Mouse (Mus musculus) myocyte (in vitro differentiated cells): Measurements from ENCODE around the gene Yae1d1.

Experiments
- CEBPB ChIP-seq: IDR thresholded peaks from 2 replicates; pipeline ENCODE4 v1.6.1; 2011; ENCODE audit warnings: mild to moderate bottlenecking, moderate library complexity; ENCODE audit not compliant: poor library complexity, insufficient read depth, severe bottlenecking
- E2F4 ChIP-seq: IDR thresholded peaks from one replicate; pipeline ENCODE4 v1.6.1; 2011; ENCODE audit warnings: mild to moderate bottlenecking, control low read depth, moderate library complexity; ENCODE audit not compliant: insufficient read depth
- MAX ChIP-seq: IDR thresholded peaks from one replicate; pipeline ENCODE4 v1.6.1; 2011; ENCODE audit warnings: low read depth, mild to moderate bottlenecking, control low read depth
- MYOD1 ChIP-seq, 3 experiments: IDR thresholded peaks; one replicate each; pipeline ENCODE4 v1.6.1; 2011; ENCODE audit warnings: control low read depth in 2 of 3, low read depth in 2 of 3, mild to moderate bottlenecking in 2 of 3, moderate library complexity in 1 of 3; ENCODE audit not compliant: insufficient read length in 2 of 3, control insufficient read depth in 1 of 3
- POLR2A ChIP-seq: IDR thresholded peaks from one replicate; pipeline ENCODE4 v1.6.1; 2011; ENCODE audit warnings: low read depth, mild to moderate bottlenecking, control low read depth, moderate library complexity; ENCODE audit not compliant: insufficient read length
- REST ChIP-seq: IDR thresholded peaks from one replicate; pipeline ENCODE4 v1.6.1; 2011; ENCODE audit warnings: mild to moderate bottlenecking, control low read depth, moderate library complexity; ENCODE audit not compliant: insufficient read depth, insufficient read length
- TCF12 ChIP-seq: IDR thresholded peaks from one replicate; pipeline ENCODE4 v1.6.1; 2011; ENCODE audit warnings: mild to moderate bottlenecking, control low read depth; ENCODE audit not compliant: poor library complexity, insufficient read depth, severe bottlenecking
- TCF3 ChIP-seq: IDR thresholded peaks from one replicate; pipeline ENCODE4 v1.6.1; 2011; ENCODE audit warnings: low read depth, control low read depth; ENCODE audit not compliant: insufficient read length
- USF1 ChIP-seq: IDR thresholded peaks from one replicate; pipeline ENCODE4 v1.6.1; 2011; ENCODE audit warnings: low read depth, mild to moderate bottlenecking, control low read depth, moderate library complexity

GRCm38 (mm10) chr13:17954282-17954681, 38.9 kb downstream of the Yae1d1 start:
- TF ChIP-seq TCF12 = no peak
- TF ChIP-seq CEBPB = no peak
- no peak for TF ChIP-seq POLR2A
- TF ChIP-seq MAX = no peak
- TF ChIP-seq REST = no peak
- no peak for TF ChIP-seq TCF3
- TF ChIP-seq MYOD1 (IDR thresholded peaks at IDR 0.05; ENCODE audit: control insufficient read depth in 1 of 3, insufficient read length in 2 of 3, low read depth in 2 of 3) = no peak
- no peak for TF ChIP-seq E2F4
- TF ChIP-seq USF1 = no peak
